ENCODE assay signal across 17 mouse cellular contexts in genomic region chr8:41869681-41870356, GRCm38 (mm10).
DNase-seq lines count a peak whose midpoint lies in the region; ATAC-seq and TF ChIP-seq lines count a peak whose summit lies in the region.
"Had no signal": no experiment of that assay in that cellular context is flagged by ENCODE, and none has a peak within 500 bp of the region (broad histone marks: within the 10 kb centered on the region; RNA-seq: fewer than 3 reads in every experiment).

No protein-coding gene starts in this region.

- no peaks in the 10 kb centered on the region for H3K4me1 ChIP-seq in forebrain, embryonic 13.5 days
- no peaks in the 10 kb centered on the region for H3K4me1 ChIP-seq in forebrain, embryonic 10.5 days
- no peaks in the 10 kb centered on the region for H3K4me1 ChIP-seq in midbrain, embryonic 13.5 days (replicated peaks)
- H3K4me1 ChIP-seq in midbrain, embryonic 16.5 days (ENCODE audit: control insufficient read depth, insufficient read depth, low read length), result no peaks in the 10 kb centered on the region
- no peaks in the 10 kb centered on the region for H3K4me1 ChIP-seq in midbrain, postnatal 0 days (ENCODE audit: insufficient read depth, low read length)

- H3K27ac ChIP-seq in forebrain, embryonic 13.5 days, result no peak overlapping the region
- no peak overlapping the region for H3K27ac ChIP-seq in forebrain, embryonic 10.5 days
- no peak overlapping the region for H3K27ac ChIP-seq in midbrain, embryonic 13.5 days
- H3K27ac ChIP-seq in midbrain, embryonic 16.5 days (ENCODE audit: low read length), result no peak overlapping the region
- H3K27ac ChIP-seq in midbrain, postnatal 0 days (ENCODE audit: low read depth, low read length), result no peak overlapping the region
- H3K27ac ChIP-seq: kidney, postnatal 0 days; left cerebral cortex, adult 2 months; liver, embryonic 14.5 days had no signal

- DNase-seq in forebrain, embryonic 10.5 days (ENCODE audit: extremely low spot score, low spot score), result no peak
- peak; percentile 78 for DNase-seq in brain, embryonic 14.5 days (ENCODE audit: low read depth)
- DNase-seq in midbrain, postnatal 0 days (ENCODE audit: low spot score), result peak; percentile 32
- DNase-seq in gastrocnemius, postnatal 14 days, result no peak
- DNase-seq: adrenal gland, postnatal 14 days; cerebellum, adult 9-10 months; kidney, adult 18-20 months; lung, embryonic 14.5 days; thymus, adult 18-20 months; thymus, postnatal 36 days had no signal

- H3K9me3 ChIP-seq in forebrain, embryonic 13.5 days (replicated peaks), result no peaks in the 10 kb centered on the region
- H3K9me3 ChIP-seq in forebrain, embryonic 10.5 days, result no peaks in the 10 kb centered on the region
- no peaks in the 10 kb centered on the region for H3K9me3 ChIP-seq in midbrain, embryonic 13.5 days
- no peaks in the 10 kb centered on the region for H3K9me3 ChIP-seq in midbrain, embryonic 16.5 days (replicated peaks; ENCODE audit: control insufficient read depth, low read length, poor library complexity, severe bottlenecking)
- H3K9me3 ChIP-seq in midbrain, postnatal 0 days (ENCODE audit: low read length), result no peaks in the 10 kb centered on the region

- no peaks in the 10 kb centered on the region for H3K36me3 ChIP-seq in forebrain, embryonic 13.5 days (ENCODE audit: poor library complexity, severe bottlenecking)
- H3K36me3 ChIP-seq in forebrain, embryonic 10.5 days (replicated peaks), result no peaks in the 10 kb centered on the region
- no peaks in the 10 kb centered on the region for H3K36me3 ChIP-seq in midbrain, embryonic 13.5 days
- no peaks in the 10 kb centered on the region for H3K36me3 ChIP-seq in midbrain, embryonic 16.5 days (ENCODE audit: control insufficient read depth, insufficient read depth, low read length)
- no peaks in the 10 kb centered on the region for H3K36me3 ChIP-seq in midbrain, postnatal 0 days (ENCODE audit: insufficient read depth, low read length)

- peak; percentile 81 for ATAC-seq in forebrain, embryonic 13.5 days
- peak; percentile 48 for ATAC-seq in midbrain, embryonic 13.5 days
- ATAC-seq in midbrain, embryonic 16.5 days, result no peak
- no peak for ATAC-seq in midbrain, postnatal 0 days (ENCODE audit: low FRiP score)
- ATAC-seq: inflammation-experienced regulatory T-cells, adult 6 months had no signal

- no peak for TF ChIP-seq CTCF in brain, embryonic 14.5 days (IDR thresholded peaks at IDR 0.05; ENCODE audit: borderline replicate concordance, extremely low read depth, insufficient read depth, insufficient read length)
- TF ChIP-seq CTCF in midbrain, postnatal 0 days (IDR thresholded peaks at IDR 0.05), result no peak

- intact Hi-C loops in gastrocnemius, postnatal 14 days (cut with DNase I; ENCODE audit: low total_unique reads), result no loop called here

- WGBS in forebrain, embryonic 13.5 days, result 46% methylated on average over 3 of the region's 3 CpGs
- 89% methylated on average over 3 of the region's 3 CpGs for WGBS in forebrain, embryonic 10.5 days
- 33% methylated on average over 3 of the region's 3 CpGs for whole genome bisulfite sequencing in midbrain, embryonic 13.5 days
- WGBS in midbrain, embryonic 16.5 days, result 35% methylated on average over 3 of the region's 3 CpGs
- WGBS in midbrain, postnatal 0 days, result 45% methylated on average over 3 of the region's 3 CpGs

- H3K27me3 ChIP-seq in forebrain, embryonic 13.5 days, result no peaks in the 10 kb centered on the region
- H3K27me3 ChIP-seq in forebrain, embryonic 10.5 days (ENCODE audit: poor library complexity, severe bottlenecking), result no peaks in the 10 kb centered on the region
- H3K27me3 ChIP-seq in midbrain, embryonic 13.5 days, result no peaks in the 10 kb centered on the region
- H3K27me3 ChIP-seq in midbrain, embryonic 16.5 days (ENCODE audit: control insufficient read depth, insufficient read depth, low read depth, low read length), result no peaks in the 10 kb centered on the region
- no peaks in the 10 kb centered on the region for H3K27me3 ChIP-seq in midbrain, postnatal 0 days (ENCODE audit: insufficient read depth, low read length)

- no peak overlapping the region for H3K4me2 ChIP-seq in forebrain, embryonic 13.5 days
- H3K4me2 ChIP-seq in midbrain, embryonic 13.5 days (replicated peaks), result no peak overlapping the region
- H3K4me2 ChIP-seq in midbrain, embryonic 16.5 days (ENCODE audit: low read length), result no peak overlapping the region
- H3K4me2 ChIP-seq in midbrain, postnatal 0 days (ENCODE audit: low read depth, low read length, poor library complexity, severe bottlenecking), result no peak overlapping the region
- H3K4me2 ChIP-seq: lung, embryonic 14.5 days had no signal

- no peak overlapping the region for H3K4me3 ChIP-seq in forebrain, embryonic 13.5 days
- H3K4me3 ChIP-seq in forebrain, embryonic 10.5 days, result no peak overlapping the region
- no peak overlapping the region for H3K4me3 ChIP-seq in midbrain, embryonic 13.5 days (replicated peaks)
- no peak overlapping the region for H3K4me3 ChIP-seq in midbrain, embryonic 16.5 days (ENCODE audit: low read depth, low read length)
- H3K4me3 ChIP-seq in midbrain, postnatal 0 days (ENCODE audit: low read depth, low read length), result no peak overlapping the region
- H3K4me3 ChIP-seq: left cerebral cortex, adult 2 months had no signal

- no peak for TF ChIP-seq POLR2A in brain, embryonic 14.5 days (IDR thresholded peaks at IDR 0.05; ENCODE audit: borderline replicate concordance, extremely low read depth, insufficient read depth, insufficient read length, poor library complexity, severe bottlenecking)

- no peak overlapping the region for H3K9ac ChIP-seq in forebrain, embryonic 13.5 days
- H3K9ac ChIP-seq in midbrain, embryonic 13.5 days (replicated peaks), result no peak overlapping the region
- no peak overlapping the region for H3K9ac ChIP-seq in midbrain, embryonic 16.5 days (ENCODE audit: low read depth, low read length)
- H3K9ac ChIP-seq in midbrain, postnatal 0 days (replicated peaks; ENCODE audit: low read length, poor library complexity, severe bottlenecking), result no peak overlapping the region
- H3K9ac ChIP-seq: liver, embryonic 14.5 days; lung, embryonic 14.5 days had no signal

Comparison
In these comparisons a context has a peak if more than half of its experiments do, and no peak if none do; other contexts are left out.
1. ATAC-seq: peak in forebrain, embryonic 13.5 days (single experiment) and midbrain, embryonic 13.5 days (single experiment); none in midbrain, embryonic 16.5 days (single experiment) and midbrain, postnatal 0 days (single experiment).
2. DNase-seq: peak in brain, embryonic 14.5 days (single experiment) and midbrain, postnatal 0 days (single experiment); none in forebrain, embryonic 10.5 days (single experiment) and gastrocnemius, postnatal 14 days (single experiment).